ENCODE assay signal across 17 mouse cellular contexts in genomic region chr13:23769613-23770012, GRCm38 (mm10). TPM values are rescaled to one million over a fixed set of nuclear protein-coding genes. Genes with fewer than 3 reads are reported as not detected.
DNase-seq lines count a peak whose midpoint lies in the region; ATAC-seq and TF ChIP-seq lines count a peak whose summit lies in the region.
"Not testable (repeated sequence)": the region's sequence is repeated elsewhere in the genome, so short reads cannot be mapped to it uniquely, and the experiment has no call there.
"Had no signal": no experiment of that assay in that cellular context is flagged by ENCODE, and none has a peak within 500 bp of the region (broad histone marks: within the 10 kb centered on the region; RNA-seq: fewer than 3 reads in every experiment).

Gene Trim38 (plus strand): TSS chr13:23769913.

- not testable (repeated sequence) for H3K79me2 ChIP-seq in MEL (ENCODE audit: control insufficient read depth, insufficient read depth, low read length, poor library complexity)

- not testable (repeated sequence) for H3K27me3 ChIP-seq in G1E (ENCODE audit: insufficient read depth, low read length); MEL (ENCODE audit: control insufficient read depth in 1 of 2, insufficient read depth in 2 of 2, low read length in 2 of 2); liver, embryonic 11.5 days (replicated peaks; ENCODE audit: control insufficient read depth, insufficient read depth, low read length); liver, embryonic 12.5 days (replicated peaks); liver, embryonic 13.5 days; megakaryocyte, embryonic 14.5 days (replicated peaks)

- not testable (repeated sequence) for TF ChIP-seq EP300 in MEL (IDR thresholded peaks at IDR 0.05; ENCODE audit: low read depth in 1 of 2, low read length in 2 of 2)

- H3K4me1 ChIP-seq in G1E (ENCODE audit: insufficient read depth, low read depth, low read length) (peaks cover 45% of the 10 kb centered on the region), MEL (ENCODE audit: control insufficient read depth in 1 of 2, insufficient read depth in 2 of 2, low read length in 2 of 2) (peaks cover 6 to 13% of the 10 kb centered on the region in 2 experiments)
- not testable (repeated sequence) for H3K4me1 ChIP-seq in bone marrow, adult 2 months (ENCODE audit: control insufficient read depth, insufficient read depth, low read length)
- peaks cover 12% of the 10 kb centered on the region for H3K4me1 ChIP-seq in bone marrow macrophage, adult 2 months (ENCODE audit: control insufficient read depth, insufficient read depth, low read length)
- H3K4me1 ChIP-seq in liver, embryonic 11.5 days (replicated peaks; ENCODE audit: control insufficient read depth, insufficient read depth, low read length): peaks cover 10% of the 10 kb centered on the region
- peaks cover 55% of the 10 kb centered on the region for H3K4me1 ChIP-seq in liver, embryonic 12.5 days
- H3K4me1 ChIP-seq in liver, embryonic 13.5 days (replicated peaks): peaks cover 56% of the 10 kb centered on the region
- peaks cover 29% of the 10 kb centered on the region for H3K4me1 ChIP-seq in megakaryocyte, embryonic 14.5 days

- peak within 1 kb of the TSS; percentile 75 for H3K27ac ChIP-seq in MEL (ENCODE audit: control insufficient read depth, low read depth, low read length)
- peak within 1 kb of the TSS; percentile 64; the same call in 1 of the 2 replicates for H3K27ac ChIP-seq in bone marrow, adult 2 months (ENCODE audit: control insufficient read depth, insufficient read depth, low read depth, low read length, poor library complexity)
- peak within 1 kb of the TSS; percentile 83 for H3K27ac ChIP-seq in bone marrow macrophage, adult 2 months (ENCODE audit: insufficient read depth, low read depth, low read length)
- H3K27ac ChIP-seq in liver, embryonic 11.5 days (ENCODE audit: low read depth, low read length): 0 out of 2 replicates have a peak within 1 kb of the TSS, but pooled peaks have one; percentile 10
- 0 out of 2 replicates have a peak within 1 kb of the TSS, but pooled peaks have one; percentile 8 for H3K27ac ChIP-seq in liver, embryonic 12.5 days
- H3K27ac ChIP-seq in liver, embryonic 13.5 days: not testable (repeated sequence)

- not testable (repeated sequence) for ATAC-seq in G1E (ENCODE audit: extremely low read depth, insufficient number of reproducible peaks, low FRiP score, poor library complexity, severe bottlenecking); liver, embryonic 11.5 days (replicated peaks; ENCODE audit: low FRiP score); liver, embryonic 12.5 days; liver, embryonic 13.5 days (ENCODE audit: low read depth)

- 65% methylated on average over 2 of the region's 2 CpGs for WGBS in bone marrow, adult 2 months
- 74% methylated on average over 2 of the region's 2 CpGs for WGBS in liver, embryonic 11.5 days
- 74% methylated on average over 2 of the region's 2 CpGs for WGBS in liver, embryonic 12.5 days (ENCODE audit: insufficient replicate concordance)
- WGBS in liver, embryonic 13.5 days (ENCODE audit: insufficient replicate concordance): 70% methylated on average over 2 of the region's 2 CpGs

- not testable (repeated sequence) for H3K9me3 ChIP-seq in G1E (replicated peaks); MEL (replicated peaks; ENCODE audit: insufficient read depth, low read length); liver, embryonic 11.5 days (ENCODE audit: control insufficient read depth, low read length); liver, embryonic 12.5 days (replicated peaks); liver, embryonic 13.5 days (replicated peaks); megakaryocyte, embryonic 14.5 days

- not testable (repeated sequence) for TF ChIP-seq RAD21 in MEL (IDR thresholded peaks at IDR 0.05; ENCODE audit: low read depth, low read length)

- H3K9ac ChIP-seq in MEL (ENCODE audit: control insufficient read depth, low read depth, low read length, poor library complexity, severe bottlenecking): peak within 1 kb of the TSS; percentile 50
- H3K9ac ChIP-seq in liver, embryonic 11.5 days (ENCODE audit: low read depth, low read length); liver, embryonic 12.5 days: not testable (repeated sequence)
- peak within 1 kb of the TSS; percentile 39; the same call in 1 of the 2 replicates for H3K9ac ChIP-seq in liver, embryonic 13.5 days

- not testable (repeated sequence) for TF ChIP-seq POLR2A in MEL (IDR thresholded peaks at IDR 0.05; ENCODE audit: control insufficient read depth in 1 of 2, insufficient read depth in 1 of 2, low read depth in 1 of 2, low read length in 2 of 2, poor library complexity in 1 of 2); bone marrow, adult 2 months (IDR thresholded peaks at IDR 0.05; ENCODE audit: borderline replicate concordance, control insufficient read depth, low read depth, low read length); bone marrow macrophage, adult 2 months (IDR thresholded peaks at IDR 0.05; ENCODE audit: borderline replicate concordance, low read depth, low read length)

- TF ChIP-seq CTCF in G1E (IDR thresholded peaks at IDR 0.05; ENCODE audit: low read depth, low read length); MEL (IDR thresholded peaks at IDR 0.05 in 2 of 3, conservative IDR thresholded peaks at IDR 0.05 in 1 of 3; ENCODE audit: control insufficient read depth in 1 of 3, insufficient read depth in 1 of 3, low read depth in 2 of 3, low read length in 3 of 3, poor library complexity in 1 of 3, severe bottlenecking in 1 of 3); bone marrow, adult 2 months (IDR thresholded peaks at IDR 0.05; ENCODE audit: control insufficient read depth, insufficient read depth, low read length); bone marrow macrophage, adult 2 months (IDR thresholded peaks at IDR 0.05; ENCODE audit: low read depth, low read length): not testable (repeated sequence)

- not testable (repeated sequence) for DNase-seq in G1E (ENCODE audit: low spot score); MEL (ENCODE audit: low read depth, low spot score); liver, embryonic 11.5 days (ENCODE audit: low spot score); liver, embryonic 13.5 days

- H3K4me2 ChIP-seq in liver, embryonic 11.5 days; liver, embryonic 12.5 days; liver, embryonic 13.5 days: not testable (repeated sequence)

- not testable (repeated sequence) for H3K36me3 ChIP-seq in G1E (replicated peaks); liver, embryonic 11.5 days (ENCODE audit: control insufficient read depth, insufficient read depth, low read length); liver, embryonic 12.5 days; liver, embryonic 13.5 days; megakaryocyte, embryonic 14.5 days (replicated peaks; ENCODE audit: low read length)
- peaks cover 0 to 17% of the 10 kb centered on the region in 2 experiments; a peak in 2 of 4 replicates for H3K36me3 ChIP-seq in MEL (ENCODE audit: control insufficient read depth in 1 of 2, insufficient read depth in 2 of 2, low read length in 2 of 2)

- H3K4me3 ChIP-seq in G1E (ENCODE audit: low read depth, low read length): peak within 1 kb of the TSS; percentile 40; the same call in 1 of the 2 replicates
- H3K4me3 ChIP-seq in MEL (ENCODE audit: control insufficient read depth in 1 of 2, insufficient read depth in 1 of 2, low read depth in 2 of 2, low read length in 2 of 2): peak within 1 kb of the TSS; percentile 15 to 39
- not testable (repeated sequence) for H3K4me3 ChIP-seq in bone marrow, adult 2 months (replicated peaks; ENCODE audit: control insufficient read depth, low read depth, low read length); liver, embryonic 11.5 days (ENCODE audit: low read depth, low read length); liver, embryonic 12.5 days; liver, embryonic 13.5 days (replicated peaks)
- H3K4me3 ChIP-seq in bone marrow macrophage, adult 2 months (ENCODE audit: insufficient read depth, low read length): peak within 1 kb of the TSS; percentile 7; the same call in 1 of the 2 replicates
- H3K4me3 ChIP-seq in megakaryocyte, embryonic 14.5 days (replicated peaks): peak within 1 kb of the TSS; percentile 8

RNA-seq across cellular contexts. Expression of gene Trim38, which starts in this region (rescaled TPM):
- total RNA-seq in G1E (2014; fragmentation: Nextera tagmentation): not detected in 2 replicates
- total RNA-seq in G1E (2017): 0.27 TPM in 1 of 2 replicates, not detected in the other
- not detected in 2 replicates for polyA plus RNA-seq in G1E (2012)
- not detected in 2 replicates for total RNA-seq in MEL (2012; rRNA removed)
- not detected for polyA plus RNA-seq in MEL (2012; ENCODE audit: insufficient read depth in 1 of 2, insufficient read length in 2 of 2, low read depth in 1 of 2, low replicate concordance in 2 of 2, missing spikeins in 1 of 2)
- not detected in 2 replicates for polyA plus RNA-seq in bone marrow, adult 2 months (2011; ENCODE audit: insufficient read depth, insufficient read length, low replicate concordance, missing spikeins)
- not detected in 2 replicates for polyA plus RNA-seq in bone marrow macrophage, adult 2 months (2012; ENCODE audit: insufficient read depth, insufficient read length, missing spikeins)
- polyA plus RNA-seq in liver, embryonic 11.5 days (2014; fragmentation: Nextera tagmentation; extraction: Ambion mirVana): not detected in 2 replicates
- polyA plus RNA-seq in liver, embryonic 12.5 days (2016; fragmentation: Nextera tagmentation; extraction: Ambion mirVana): not detected in 2 replicates
- 0.14 TPM in 1 of 2 replicates, not detected in the other for polyA plus RNA-seq in liver, embryonic 13.5 days (2015; fragmentation: Nextera tagmentation; extraction: Ambion mirVana)
- not detected in 2 replicates for polyA plus RNA-seq in megakaryocyte, embryonic 14.5 days (2012; ENCODE audit: insufficient read depth, low replicate concordance)
- total RNA-seq: adrenal gland, adult 18-20 months; adrenal gland, postnatal 10 days; adrenal gland, postnatal 14 days; CH12.LX had no signal
- polyA plus RNA-seq: activated CD4-positive, CD25-positive, alpha-beta regulatory T cell, adult 4 months; adrenal gland, adult 2 months; brain, embryonic 14.5 days; CD4-positive, CD25-positive, alpha-beta regulatory T cell, adult 4 months; Patski had no signal
